Mouse (Mus musculus) adrenal gland, postnatal 4 days (tissue): ENCODE measurements around the gene Bms1. TPM values are rescaled to one million over a fixed set of nuclear protein-coding genes. Genes with fewer than 3 reads are reported as not detected.

Experiments used
- DNase-seq, 2 experiments: peaks; one replicate each; pipeline ENCODE4 v3.0.0; 2021 to 2022; ENCODE audit warnings: low spot score in 2 of 2, mixed read lengths in 2 of 2
- microRNA-seq: library from miRNA; unstranded; fragments of <30 nt; microRNA quantifications from one replicate; pipeline ENCODE4 v1.2.0, GENCODE M21; 2021
- total RNA-seq, 2 experiments: library from RNA; stranded (reverse); gene quantifications; 2 replicates each; pipeline ENCODE4 v1.2.3; 2021

Gene Bms1
- total RNA-seq, 2 experiments from 2014 or later = 33.1 to 35.9 TPM

DNA sequence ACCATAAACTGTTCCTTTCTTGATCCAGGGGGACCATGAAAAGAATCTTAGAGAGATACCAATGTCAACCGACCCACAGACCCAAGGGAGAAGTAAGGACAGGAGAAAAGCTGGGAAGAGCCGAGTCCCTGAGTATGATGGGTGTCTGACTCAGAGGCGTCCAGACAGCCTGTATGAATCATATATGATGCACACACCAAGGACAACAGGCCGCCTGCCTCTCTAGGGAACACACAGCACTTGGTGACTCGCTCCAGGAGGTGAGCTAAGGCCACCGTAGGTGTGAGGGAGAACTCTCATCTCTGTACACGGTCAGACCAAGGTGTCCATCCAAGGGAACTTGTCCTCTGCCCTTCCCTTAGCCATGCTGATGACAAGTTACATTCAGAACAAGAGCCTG is 51.8 kb downstream of the Bms1 start:
- DNase-seq = no peak

DNA sequence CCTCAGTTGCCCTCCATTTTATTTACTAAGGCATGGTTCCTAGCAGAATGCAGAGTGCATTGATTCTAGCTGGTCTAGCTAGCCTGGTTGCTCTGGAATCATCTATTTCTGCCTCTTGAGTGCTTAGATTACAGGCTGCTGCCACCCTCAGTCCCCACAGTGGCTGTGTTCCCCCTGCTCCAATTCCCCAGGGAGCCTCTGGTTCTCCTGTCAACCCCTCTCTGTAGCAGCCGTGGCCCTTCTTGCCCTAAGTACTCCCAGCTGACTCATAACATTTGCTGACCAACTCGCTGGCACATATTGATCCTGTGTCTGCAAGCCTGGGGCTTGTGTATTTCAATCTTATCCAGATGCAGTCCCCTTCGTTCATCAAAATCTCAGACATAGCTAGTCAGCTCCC is 53.1 kb downstream of the Bms1 start:
- no peak for DNase-seq

DNA sequence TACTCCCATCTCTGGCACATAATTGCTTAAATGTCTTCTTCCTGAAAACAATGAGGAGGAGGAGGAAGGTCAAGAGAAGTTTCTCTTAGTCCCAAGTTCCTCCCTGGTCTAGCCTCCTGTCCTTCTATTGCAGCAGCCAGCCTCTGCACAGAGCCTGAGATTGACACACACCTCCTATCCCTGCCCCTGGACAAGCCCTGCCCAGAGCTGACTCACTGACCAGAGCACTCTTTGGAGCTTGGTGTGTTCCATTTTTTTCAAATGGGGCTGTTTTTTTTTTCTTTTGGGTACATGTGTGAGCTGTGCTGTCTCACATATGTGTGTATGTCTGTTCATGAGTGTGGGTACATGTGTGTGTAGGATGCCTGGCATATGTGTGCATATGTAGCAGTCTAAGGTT is 53.5 kb downstream of the Bms1 start:
- no peak for DNase-seq

DNA sequence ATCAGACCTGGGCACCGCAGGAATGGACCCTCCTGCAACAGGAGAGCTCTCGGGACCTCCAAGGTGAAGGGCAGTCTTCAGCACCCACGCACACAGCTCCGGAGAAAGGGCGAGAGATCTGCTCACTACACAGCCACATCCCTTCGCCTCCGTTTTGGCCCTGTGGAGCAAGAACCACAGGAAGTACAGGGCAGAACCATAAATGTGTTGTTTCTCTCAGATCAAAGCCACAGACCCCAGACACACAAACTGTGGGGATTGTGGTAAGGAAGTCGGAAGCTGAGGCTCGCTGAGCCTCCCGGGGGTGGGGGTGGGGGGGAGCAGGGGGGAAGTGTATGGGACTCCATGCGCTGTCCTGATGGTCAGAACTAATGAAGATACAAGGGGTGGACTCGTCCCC is 68.9 kb downstream of the Bms1 start:
- DNase-seq = no peak

DNA sequence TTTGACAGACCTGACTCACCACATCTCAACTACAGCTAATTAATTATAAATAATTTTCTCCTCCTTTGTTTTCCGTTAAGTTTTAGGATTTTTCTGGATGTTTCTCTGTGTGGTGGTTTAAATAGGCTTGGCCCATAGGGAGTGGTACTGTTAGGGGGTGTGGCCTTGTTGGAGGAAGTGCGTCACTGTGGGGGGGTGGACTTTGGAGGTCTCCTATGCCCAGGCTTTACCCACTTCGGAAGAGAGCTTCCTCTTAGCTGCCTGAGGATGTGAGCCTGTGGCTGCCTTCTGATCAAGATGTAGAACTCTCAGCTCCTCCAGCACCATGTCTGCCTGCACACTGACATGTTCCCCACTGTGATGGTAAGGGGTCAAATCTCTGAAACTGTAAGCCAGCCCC is 71.1 kb downstream of the Bms1 start:
- DNase-seq = no peak

DNA sequence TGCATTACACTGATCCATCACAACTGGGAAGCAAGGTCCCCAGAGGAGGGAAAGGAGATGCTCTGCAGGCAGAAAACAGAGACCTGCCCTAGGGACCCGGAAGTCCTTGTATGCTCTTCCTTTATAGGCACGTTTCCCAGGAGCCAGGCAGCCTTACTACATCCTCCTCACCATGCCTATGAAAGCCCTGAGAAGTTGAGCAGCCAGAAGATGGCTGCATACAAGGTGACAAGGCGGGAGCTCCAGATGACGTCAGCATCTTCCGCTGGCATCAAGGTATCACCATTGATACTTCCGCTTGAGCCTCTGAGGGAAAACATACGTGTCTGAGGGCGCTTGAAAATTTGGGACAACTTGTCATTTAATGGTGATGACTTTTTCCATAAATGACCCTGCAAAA is 72.0 kb downstream of the Bms1 start:
- no peak for DNase-seq

DNA sequence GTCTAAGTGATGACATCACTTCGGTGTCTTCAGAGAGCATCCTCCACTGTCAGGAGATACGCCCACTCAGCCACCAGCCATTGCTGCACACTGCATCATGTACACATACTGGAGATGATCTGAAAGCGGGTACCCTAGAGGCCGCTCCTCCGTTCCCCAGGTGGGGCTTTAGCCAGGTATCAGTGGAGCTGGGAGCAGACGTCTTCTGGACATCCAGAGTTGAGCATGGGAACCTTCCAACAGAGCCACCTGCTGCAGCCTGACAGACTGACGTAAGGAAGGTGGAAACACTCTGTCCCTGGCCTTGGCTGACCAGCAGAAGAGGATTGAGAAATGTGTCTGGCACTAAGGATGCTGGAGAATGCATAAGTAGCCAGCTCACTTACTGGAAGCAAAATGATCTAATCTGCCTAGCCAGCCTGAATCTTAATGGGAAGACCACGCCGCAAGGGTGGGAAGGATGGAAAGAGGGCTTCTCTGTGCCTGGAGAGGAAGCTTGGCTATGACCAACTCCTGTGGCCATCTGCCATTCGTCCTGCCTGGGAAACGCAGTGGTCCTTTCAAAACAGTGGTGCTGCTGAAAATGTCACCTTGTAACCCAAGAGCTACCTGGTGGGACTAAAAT is 77.3 kb downstream of the Bms1 start:
- no peak for DNase-seq

DNA sequence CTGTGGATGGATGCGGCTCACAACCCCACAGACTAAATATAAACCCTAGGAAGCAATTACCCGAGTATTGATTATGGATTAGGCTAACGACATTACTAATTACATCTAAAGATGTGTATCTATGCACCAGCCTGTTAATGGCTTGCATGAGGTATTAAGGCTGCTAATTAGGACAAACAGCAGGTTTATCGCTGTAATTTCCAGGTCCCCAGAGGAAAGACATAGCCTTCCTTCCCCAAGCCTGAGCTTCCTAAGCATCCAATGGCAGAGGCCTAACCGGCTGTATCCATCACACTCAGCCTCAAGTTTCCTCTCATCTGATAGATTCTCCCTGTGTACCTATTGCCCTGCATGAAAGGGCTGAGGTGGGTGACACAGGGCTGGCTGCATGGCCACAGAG is 81.6 kb downstream of the Bms1 start:
- no peak for DNase-seq

DNA sequence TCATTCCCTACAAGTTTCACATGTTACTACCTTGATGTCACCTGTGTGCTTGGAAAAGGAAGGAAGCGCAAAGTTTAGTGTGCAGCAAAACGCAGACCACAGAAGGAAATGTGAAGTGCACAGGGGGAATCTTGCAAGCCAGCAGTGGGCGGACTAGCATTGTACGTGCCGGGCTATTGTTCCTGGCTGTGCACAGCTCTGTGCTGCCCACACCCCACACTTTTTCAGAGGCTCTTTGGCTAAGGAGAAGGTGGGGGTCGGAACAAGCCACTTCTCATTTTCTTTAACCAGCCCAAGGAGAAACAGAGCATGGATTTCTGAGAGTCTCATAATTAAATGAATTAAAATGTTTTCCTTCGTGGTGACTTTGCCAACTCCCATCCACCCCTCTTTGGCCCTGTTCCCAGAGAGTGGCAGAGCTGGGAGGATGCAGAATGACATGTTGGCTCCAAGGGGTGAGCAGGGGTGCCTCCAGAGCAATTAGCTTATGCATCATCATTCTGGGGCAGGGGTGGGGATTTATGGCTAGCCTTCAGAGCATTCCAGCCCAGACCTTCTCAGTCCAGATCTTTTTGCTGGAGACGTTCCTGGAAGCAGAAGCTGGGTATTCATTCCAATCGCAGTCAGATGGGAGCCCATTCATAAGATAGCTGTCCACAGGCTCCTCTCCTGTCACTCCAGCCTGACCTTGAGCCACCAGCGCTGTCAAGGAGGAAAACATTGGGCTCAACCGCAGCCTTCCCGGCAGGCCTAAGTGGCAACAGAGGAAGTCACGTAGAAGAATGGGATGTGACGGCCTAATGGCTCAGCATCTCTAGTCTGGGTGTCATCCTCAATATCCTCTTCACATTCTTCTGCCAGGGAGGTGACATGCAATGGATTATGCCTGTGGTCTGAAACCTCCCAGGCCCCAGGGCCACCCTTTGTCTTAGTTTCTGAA is 82.5 kb downstream of the Bms1 start:
- no peak for DNase-seq

DNA sequence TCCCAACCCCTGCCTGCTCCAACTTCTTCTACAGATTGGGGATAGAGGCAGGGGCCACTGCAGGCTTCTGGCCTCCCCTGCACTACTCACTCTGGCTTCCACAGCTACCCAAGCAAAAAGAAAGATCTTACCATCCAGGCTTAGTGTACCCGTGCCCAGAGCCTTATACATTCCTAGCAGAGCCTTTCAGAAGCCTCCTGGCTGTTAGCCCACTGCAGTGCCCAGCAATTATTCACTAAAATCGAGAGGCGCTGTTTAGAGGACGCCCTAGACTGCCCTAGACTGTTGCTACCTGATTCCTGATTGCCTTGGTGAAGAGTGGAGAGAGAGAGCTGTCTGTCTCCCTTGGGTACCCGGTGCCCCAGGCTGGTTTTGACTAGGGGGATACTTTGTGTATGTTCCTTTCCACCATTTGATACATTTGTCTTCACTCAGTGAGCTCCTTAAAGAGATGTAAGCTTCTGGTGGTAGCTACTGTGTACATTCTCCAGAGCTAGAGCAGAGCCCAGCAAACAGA is 83.3 kb downstream of the Bms1 start:
- no peak for DNase-seq

DNA sequence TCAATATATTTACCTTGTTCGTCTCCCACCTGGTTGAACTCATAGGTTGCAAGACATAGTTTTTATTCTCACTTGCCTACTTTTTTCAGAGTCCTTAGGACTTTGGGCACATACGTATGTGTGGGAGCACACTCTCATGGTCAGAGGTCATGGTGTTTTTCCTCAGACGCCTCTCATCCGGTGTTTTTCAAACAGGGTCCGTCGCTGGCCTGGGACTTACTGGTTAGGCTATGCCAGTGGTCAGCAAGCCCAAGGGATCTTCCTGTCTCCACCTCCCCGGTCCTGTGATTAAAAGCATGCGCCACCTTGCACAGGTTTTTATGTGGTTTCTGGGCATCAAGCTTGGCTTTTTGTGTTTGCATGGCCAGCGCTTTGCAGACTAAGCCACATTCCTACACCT is 85.4 kb downstream of the Bms1 start:
- no peak for DNase-seq

Small RNA genes lying within 50 kb of the gene (microRNA-seq; reads per million reads assigned to microRNA genes)
- not detected for gene Gm25953

Other genes starting within 250 kb of the Bms1 start
- 10 to 100 TPM in 1 of 2 experiments, 1 to 10 TPM in 1; 9.4 to 11.7 TPM for gene Ret, start 221.8 kb downstream of the Bms1 start, total RNA-seq
- gene Zfp248, start 36.1 kb upstream of the Bms1 start, total RNA-seq = 1 to 10 TPM; 5.5 to 6.7 TPM
- 10 to 100 TPM; 10.9 to 11.0 TPM for gene Zfp9, start 59.8 kb upstream of the Bms1 start, total RNA-seq
- gene Ankrd26, start 142.8 kb upstream of the Bms1 start, total RNA-seq = 1 to 10 TPM; 5.5 to 6.2 TPM